Mouse (Mus musculus) kidney, adult 2 months (tissue): ENCODE data around the gene Tet3.

ENCODE experiments used
- CTCF ChIP-seq: fragments of 200-500 bp; conservative IDR thresholded peaks from 2 replicates; pipeline ENCODE4 v1.5.1; 2011; ENCODE audit warnings: low read depth, mild to moderate bottlenecking, control low read depth, low read length, moderate library complexity, mixed read lengths; ENCODE audit not compliant: insufficient read depth, insufficient read length
- POLR2A ChIP-seq: fragments of 200-500 bp; IDR thresholded peaks from one replicate; pipeline ENCODE4 v1.6.1; 2011; ENCODE audit warnings: low read depth, low read length, control low read depth

GRCm38 (mm10) chr6:83392166-83392780 is 66.6 kb downstream of the Tet3 start:
- TF ChIP-seq CTCF: no peak
- no peak for TF ChIP-seq POLR2A
